27 mouse cellular contexts compared by ENCODE assay signal in the genomic region with DNA sequence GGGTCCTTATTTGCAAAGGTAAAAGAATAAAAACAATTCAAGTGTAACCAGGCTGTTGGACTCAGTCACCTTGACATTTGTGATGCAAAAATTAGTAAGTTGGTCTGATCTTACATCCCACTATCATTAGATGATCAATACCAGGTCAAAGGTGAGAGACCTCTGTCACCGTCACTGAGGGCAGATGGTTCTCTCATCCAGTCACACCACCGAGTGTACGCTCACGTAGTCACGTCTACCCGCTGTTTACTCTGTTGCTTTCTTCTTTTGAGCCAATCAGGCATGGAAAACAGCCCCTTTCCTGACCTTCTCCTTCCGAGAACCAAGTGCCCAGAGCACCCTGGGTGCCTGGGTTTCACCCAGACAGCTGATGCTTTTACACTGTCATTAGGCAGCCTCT. TPM values are rescaled to one million over a fixed set of nuclear protein-coding genes. Genes with fewer than 3 reads are reported as not detected.
"Had no signal": no experiment of that assay in that cellular context is flagged by ENCODE, and none has a peak within 500 bp of the region (broad histone marks: within the 10 kb centered on the region; RNA-seq: fewer than 3 reads in every experiment).

No protein-coding gene starts in this region.

- H3K4me3 ChIP-seq: layer of hippocampus, adult 2 months; limb, embryonic 10.5 days; limb, embryonic 13.5 days; lung, embryonic 15.5 days; megakaryocyte, embryonic 14.5 days; midbrain, embryonic 10.5 days; midbrain, embryonic 13.5 days; neural tube, embryonic 13.5 days had no signal

- H3K36me3 ChIP-seq: limb, embryonic 10.5 days; limb, embryonic 13.5 days; lung, embryonic 15.5 days; midbrain, embryonic 10.5 days; midbrain, embryonic 13.5 days; neural tube, embryonic 13.5 days had no signal

- ATAC-seq: intestine, postnatal 0 days; midbrain, embryonic 13.5 days had no signal

- H3K27ac ChIP-seq: kidney, postnatal 0 days; layer of hippocampus, adult 2 months; limb, embryonic 10.5 days; limb, embryonic 13.5 days; lung, embryonic 15.5 days; midbrain, embryonic 10.5 days; midbrain, embryonic 13.5 days had no signal

- H3K27me3 ChIP-seq: limb, embryonic 13.5 days; lung, embryonic 15.5 days; midbrain, embryonic 13.5 days; neural tube, embryonic 13.5 days had no signal

- H3K4me2 ChIP-seq: limb, embryonic 13.5 days; lung, embryonic 15.5 days; midbrain, embryonic 13.5 days; neural tube, embryonic 13.5 days had no signal

- DNase-seq: kidney, adult 2 months; kidney, postnatal 25 days; layer of hippocampus, adult 9-11 months; lung, adult 18-20 months; lung, postnatal 10 days; lung, postnatal 36 days; thymus, adult 18-20 months; thymus, postnatal 4 days had no signal

- H3K4me1 ChIP-seq: lung, embryonic 15.5 days; megakaryocyte, embryonic 14.5 days; midbrain, embryonic 10.5 days; midbrain, embryonic 13.5 days; neural tube, embryonic 13.5 days had no signal

- H3K9ac ChIP-seq: limb, embryonic 13.5 days; lung, embryonic 15.5 days; midbrain, embryonic 13.5 days; neural tube, embryonic 13.5 days had no signal

- H3K9me3 ChIP-seq: limb, embryonic 10.5 days; limb, embryonic 13.5 days; lung, embryonic 15.5 days; megakaryocyte, embryonic 14.5 days; midbrain, embryonic 10.5 days; midbrain, embryonic 13.5 days; neural tube, embryonic 13.5 days had no signal

RNA-seq across cellular contexts. Expression of a gene that starts 20.9 kb away (rescaled TPM):
- total RNA-seq: layer of hippocampus, postnatal 25 days had no signal
- polyA plus RNA-seq: kidney, adult 2 months; kidney, embryonic 14.5 days; limb, embryonic 10.5 days; midbrain, embryonic 10.5 days; midbrain, embryonic 13.5 days; neural tube, embryonic 13.5 days; spleen, adult 2 months had no signal

RNA-seq across cellular contexts. Expression of a gene that starts 24.2 kb away (rescaled TPM):
- total RNA-seq: layer of hippocampus, adult 2 months; layer of hippocampus, postnatal 25 days; left cerebral cortex, adult 18-20 months; left cerebral cortex, postnatal 25 days had no signal
- polyA plus RNA-seq: intestine, postnatal 0 days; kidney, adult 2 months; kidney, embryonic 14.5 days; kidney, postnatal 0 days; large intestine, adult 2 months; limb, embryonic 13.5 days; lung, embryonic 15.5 days; midbrain, embryonic 10.5 days; midbrain, embryonic 13.5 days; neural tube, embryonic 13.5 days; small intestine, adult 2 months; spleen, adult 2 months; testis, adult 2 months had no signal

RNA-seq across cellular contexts. Expression of a gene that starts 60.0 kb away (rescaled TPM):
- total RNA-seq: layer of hippocampus, adult 2 months; layer of hippocampus, postnatal 25 days; left cerebral cortex, adult 18-20 months had no signal
- polyA plus RNA-seq: intestine, postnatal 0 days; kidney, adult 2 months; kidney, embryonic 14.5 days; kidney, postnatal 0 days; large intestine, adult 2 months; limb, embryonic 10.5 days; limb, embryonic 13.5 days; midbrain, embryonic 10.5 days; midbrain, embryonic 13.5 days; neural tube, embryonic 13.5 days; small intestine, adult 2 months; spleen, adult 2 months; stomach, embryonic 16.5 days had no signal
